Mouse (Mus musculus): ENCODE measurements around the gene Dhrs13.
"Not testable (repeated sequence)": the region's sequence is repeated elsewhere in the genome, so short reads cannot be mapped to it uniquely, and the experiment has no call there.

The Dhrs13 gene

DNA sequence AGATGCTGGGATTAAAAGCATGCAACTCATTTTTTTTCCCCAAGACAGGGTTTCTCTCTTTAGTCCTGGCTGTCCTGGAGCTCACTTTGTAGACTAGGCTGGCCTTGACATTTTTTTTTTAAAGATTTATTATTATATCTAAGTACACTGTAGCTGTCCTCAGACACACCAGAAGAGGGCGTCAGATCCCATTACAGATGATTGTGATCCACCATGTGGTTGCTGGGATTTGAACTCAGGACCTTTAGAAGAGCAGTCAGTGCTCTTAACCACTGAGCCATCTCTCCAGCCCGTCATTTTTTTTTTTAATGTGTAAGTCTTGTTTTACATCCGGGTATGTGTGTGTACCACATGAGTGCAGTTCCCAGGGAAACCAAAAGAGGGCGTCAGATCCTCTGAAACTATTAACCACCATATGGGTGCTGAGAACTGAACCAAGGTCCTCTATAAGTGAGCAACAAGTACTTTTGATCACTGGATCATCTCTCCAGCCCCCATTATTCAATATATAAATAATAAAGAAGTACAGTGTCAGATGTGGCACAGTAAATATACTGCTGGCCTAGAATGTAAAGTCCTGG is 10.3 kb downstream of the Dhrs13 start:
- not testable (repeated sequence) for DNase-seq (ENCODE audit: low spot score in 2 of 2)

DNA sequence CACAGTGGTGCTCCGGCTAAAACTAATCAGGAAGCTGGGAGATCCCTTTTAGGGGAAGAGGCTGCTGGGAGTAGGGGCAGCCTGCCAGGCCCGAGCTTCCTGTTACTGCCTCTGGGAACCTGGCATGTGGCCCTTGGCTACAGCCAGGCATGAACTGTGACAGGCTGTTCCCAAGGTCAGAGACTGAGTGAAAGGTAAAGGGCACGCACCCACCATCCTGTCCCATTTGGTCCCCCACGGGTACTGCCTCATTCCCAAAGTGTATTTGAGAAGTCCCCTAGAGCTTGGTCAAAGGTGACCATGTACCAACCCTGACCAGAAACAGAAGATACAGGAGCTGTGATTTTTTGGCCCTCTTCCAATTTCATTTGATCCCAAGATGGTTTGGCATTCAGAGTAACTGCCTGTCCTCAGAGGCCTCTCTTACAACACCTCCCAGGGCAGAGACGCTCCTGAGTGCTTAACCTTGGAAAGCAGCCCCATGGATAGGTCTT is 12.7 kb downstream of the Dhrs13 start:
- DNase-seq (ENCODE audit: low spot score in 2 of 2) = peak in 1 of 2 experiments; percentile 54

DNA sequence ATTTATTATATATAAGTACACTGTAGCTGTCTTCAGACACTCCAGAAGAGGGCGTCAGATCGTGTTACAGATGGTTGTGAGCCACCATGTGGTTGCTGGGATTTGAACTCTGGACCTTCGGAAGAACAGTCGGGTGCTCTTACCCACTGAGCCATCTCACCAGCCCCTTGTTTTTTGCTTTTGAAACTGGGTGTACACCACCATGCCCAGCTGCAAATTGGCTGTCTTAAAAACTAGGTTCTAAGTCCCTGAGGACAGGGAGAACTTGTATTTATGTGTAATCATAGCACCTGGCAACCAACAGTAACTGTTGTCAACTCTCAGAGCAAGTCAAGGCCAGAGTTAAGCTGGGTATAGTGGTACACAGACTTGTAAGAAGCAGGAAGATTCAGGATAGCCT is 16.6 kb downstream of the Dhrs13 start:
- DNase-seq (ENCODE audit: low spot score in 2 of 2) = not testable (repeated sequence)

DNA sequence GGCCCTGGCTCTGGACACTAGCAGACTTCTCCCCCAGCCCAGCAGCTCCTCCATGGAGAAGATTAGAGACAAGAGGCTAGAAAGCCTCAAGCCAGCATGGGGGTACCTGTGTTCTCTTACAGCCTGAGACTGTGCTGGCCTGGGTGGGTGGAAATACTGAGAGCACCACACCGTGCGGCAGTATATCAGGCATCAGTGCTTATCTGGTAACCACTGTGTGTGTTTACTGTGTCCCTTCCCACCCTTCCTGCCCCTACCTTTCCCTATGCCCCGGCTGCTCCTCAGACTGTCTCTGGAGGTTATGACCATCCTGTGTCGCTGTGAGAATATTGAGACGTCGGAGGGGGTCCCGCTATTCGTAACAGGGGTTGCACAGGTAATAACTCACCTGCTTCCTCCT is 21.0 kb downstream of the Dhrs13 start:
- DNase-seq (ENCODE audit: low spot score in 2 of 2) = no peak

DNA sequence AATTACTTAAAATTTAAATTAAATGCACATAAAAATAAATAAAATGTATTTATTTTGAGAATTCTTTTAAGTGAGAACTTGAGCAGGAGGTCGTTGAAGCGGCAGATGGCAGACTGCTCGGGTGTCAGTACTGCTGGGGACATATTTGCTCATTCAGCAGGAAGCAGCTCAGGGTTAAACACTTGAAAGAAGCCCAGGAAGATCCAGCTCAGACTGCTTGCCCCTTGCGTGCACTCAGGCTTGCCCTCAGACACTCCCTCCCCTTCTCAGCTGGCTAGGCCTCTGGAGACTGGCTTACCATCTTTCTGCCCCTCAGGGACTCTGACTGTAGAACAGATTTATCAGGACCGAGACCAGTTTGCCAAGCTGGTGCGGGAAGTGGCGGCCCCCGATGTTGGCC is 24.9 kb downstream of the Dhrs13 start:
- no peak for DNase-seq (ENCODE audit: low spot score in 2 of 2)

DNA sequence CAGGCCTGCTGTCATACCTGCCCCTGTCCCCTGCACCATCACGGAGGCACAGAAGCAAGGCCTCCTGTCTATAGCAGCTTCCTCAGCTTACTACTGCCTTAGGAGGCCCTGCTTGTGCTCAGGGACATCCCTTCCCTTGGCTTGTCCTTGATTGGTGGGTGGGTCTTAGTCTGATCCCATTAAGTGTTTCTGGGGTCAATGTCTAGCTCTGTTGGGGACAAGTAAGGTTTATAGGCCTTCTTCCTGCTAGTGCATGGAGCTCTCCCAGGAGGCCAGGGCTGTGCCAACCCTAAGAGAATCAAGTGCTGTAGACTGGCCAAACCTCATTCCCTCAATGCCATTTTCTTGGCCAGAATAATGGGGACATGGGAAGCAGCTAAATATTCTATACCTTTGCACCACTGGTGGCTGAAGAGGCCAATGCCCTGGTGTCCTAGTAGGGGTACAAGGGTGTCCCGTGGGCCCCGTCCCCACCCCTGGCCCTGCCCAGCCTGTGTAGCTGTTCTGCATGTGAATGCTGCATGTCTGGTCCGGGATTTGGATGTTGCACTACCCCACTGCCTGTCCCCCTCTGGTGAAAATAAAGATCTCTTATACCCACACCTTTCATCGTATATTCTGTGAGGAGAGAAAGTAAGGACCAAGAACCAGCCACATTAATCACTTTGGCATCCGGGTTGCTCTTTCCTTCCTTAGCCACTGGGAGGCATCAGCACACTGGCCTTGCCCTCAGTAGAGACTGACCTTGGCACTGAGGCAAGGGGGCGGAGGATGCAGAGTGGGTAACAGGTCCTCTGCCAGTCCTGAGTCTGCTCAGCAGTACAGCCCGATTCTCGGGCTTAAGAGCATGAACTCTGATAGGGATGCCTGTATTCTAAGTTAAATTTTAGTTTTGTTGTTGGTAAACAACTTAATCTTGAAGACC is 28.0 kb downstream of the Dhrs13 start:
- peak; percentile 64 to 70 for DNase-seq (ENCODE audit: low spot score in 2 of 2)

DNA sequence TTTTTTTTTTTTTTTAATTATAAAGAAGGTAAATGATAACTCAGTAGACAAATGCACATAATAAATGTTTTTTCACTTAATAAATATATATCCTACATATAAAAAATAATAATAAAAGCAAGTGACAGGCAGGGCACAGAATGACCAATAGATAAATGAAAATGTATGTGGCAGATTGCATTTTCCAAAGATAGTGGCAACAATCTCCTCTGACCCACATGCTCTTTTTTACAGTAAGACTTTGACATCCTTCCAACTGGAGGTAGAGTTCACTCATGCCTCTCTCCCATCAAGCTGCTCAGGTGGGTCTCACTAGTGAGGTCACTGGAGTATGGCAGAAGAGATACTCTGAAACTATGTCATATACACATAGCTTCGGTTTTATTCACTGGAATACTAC is 30.5 kb downstream of the Dhrs13 start:
- no peak for DNase-seq (ENCODE audit: low spot score in 2 of 2)

DNA sequence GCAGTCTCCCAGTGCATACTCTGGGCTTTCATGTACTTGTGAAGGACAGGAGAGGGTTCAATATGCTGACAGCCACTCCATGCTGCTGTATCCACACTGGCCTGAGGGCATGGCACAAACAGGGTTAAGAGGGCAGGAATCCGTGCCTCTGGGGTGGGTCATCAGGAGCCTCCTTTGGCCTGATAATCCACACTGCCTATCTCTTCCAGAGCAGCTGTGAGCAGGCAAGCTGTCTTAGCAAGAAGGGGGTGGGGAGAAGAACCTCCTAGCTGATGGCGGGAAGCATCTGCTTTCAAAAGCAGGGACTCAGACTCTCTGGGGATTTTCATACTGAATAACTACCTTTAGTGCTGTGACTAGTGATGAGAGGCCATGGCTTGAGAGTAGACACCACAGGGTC is 33.8 kb downstream of the Dhrs13 start:
- DNase-seq (ENCODE audit: low spot score in 2 of 2) = no peak

DNA sequence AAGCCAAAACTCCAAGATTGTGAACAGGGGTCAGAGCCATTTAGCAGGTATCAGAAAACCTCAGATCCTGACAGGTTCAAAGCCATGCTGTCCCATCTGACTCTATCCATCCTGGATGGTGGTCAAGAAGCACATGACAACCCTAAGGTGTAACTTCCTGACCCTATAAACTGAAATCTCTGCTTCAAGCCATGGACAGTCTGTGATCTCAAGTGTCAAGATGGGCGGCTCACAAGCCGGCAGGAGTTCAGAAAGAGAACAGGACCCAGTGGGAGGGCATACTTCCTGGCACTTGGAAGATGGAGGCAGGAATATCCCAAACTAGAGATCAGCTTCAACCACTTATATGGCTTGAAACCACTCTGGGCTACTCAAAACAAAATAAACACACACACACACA is 34.6 kb downstream of the Dhrs13 start:
- DNase-seq (ENCODE audit: low spot score in 2 of 2) = no peak

DNA sequence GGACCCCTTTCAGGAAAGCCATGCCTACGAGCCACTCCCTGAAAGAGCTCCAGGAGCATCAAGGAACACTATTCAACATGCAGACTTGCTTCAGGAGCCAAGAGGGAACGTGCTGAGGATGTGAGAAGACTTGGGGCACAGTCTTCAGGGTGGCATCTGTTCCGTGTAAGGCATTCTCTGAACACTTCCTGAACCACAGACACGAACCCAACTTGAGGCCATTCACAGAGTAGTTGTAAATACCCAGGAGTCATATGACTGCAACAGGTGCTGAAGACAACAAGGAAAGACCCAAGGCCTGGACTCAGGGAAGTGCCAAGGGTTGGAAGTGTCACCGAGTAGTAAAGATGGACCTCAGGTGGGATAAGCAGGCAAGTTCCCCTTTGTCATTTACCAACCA is 35.5 kb downstream of the Dhrs13 start:
- no peak for DNase-seq (ENCODE audit: low spot score in 2 of 2)

DNA sequence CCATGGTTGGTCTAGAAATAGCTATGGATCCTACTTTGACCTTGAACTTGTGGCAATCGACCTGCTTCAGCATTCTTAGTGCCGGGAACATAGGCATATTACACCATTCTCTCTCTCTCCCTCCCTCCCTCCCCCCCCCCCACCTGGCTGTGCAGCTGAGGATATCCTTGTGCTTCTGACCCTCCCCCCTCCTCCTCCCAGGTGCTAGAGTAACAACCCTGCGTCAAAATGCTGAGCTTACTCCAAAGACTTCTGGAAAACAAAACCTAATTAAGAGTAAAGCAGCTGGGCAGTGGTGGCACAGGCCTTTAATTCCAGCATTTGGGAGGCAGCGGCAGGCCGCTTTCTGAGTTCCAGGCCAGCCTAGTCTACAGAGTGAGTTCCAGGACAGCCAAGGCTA is 37.0 kb downstream of the Dhrs13 start:
- DNase-seq (ENCODE audit: low spot score in 2 of 2) = no peak

DNA sequence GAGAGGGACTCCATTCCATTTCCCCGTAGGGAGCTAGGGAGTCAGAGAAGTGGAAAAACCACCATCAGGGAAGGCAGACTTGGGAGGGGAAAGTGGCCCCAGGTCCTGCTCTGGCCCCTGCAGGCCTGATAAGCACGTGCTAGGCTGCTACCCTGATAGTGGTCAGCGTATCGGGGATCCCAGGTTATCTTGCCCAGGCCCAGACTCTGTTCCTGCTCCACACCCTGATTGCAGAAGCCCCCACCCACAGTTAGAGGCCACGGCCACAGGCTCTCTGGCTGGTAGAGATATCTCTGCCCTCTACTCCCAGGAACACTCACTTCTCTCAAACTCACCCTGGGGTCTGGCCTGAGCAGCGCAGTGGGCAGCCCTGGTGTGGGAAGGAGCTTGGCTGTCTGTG is 37.6 kb downstream of the Dhrs13 start:
- DNase-seq (ENCODE audit: low spot score in 2 of 2) = no peak

DNA sequence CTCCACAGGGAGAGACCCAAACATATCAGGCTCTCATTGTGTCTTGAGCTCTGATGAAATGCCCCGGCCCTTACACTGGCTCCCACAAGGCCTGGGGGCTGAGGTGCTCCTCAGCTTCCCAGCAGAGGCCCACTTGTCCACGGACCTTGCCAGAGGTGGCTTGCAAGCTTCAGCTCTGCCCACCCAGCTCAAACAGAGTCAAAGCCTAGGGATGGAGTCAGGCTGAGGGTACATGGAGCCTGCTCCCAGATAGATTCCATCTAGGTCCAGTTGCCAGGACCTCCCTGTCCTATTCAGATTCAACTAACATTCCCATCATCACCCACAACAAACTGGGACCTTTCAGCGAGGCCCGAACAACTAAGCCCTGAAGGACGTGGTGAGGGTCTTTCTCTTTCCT is 39.9 kb downstream of the Dhrs13 start:
- DNase-seq (ENCODE audit: low spot score in 2 of 2) = no peak

DNA sequence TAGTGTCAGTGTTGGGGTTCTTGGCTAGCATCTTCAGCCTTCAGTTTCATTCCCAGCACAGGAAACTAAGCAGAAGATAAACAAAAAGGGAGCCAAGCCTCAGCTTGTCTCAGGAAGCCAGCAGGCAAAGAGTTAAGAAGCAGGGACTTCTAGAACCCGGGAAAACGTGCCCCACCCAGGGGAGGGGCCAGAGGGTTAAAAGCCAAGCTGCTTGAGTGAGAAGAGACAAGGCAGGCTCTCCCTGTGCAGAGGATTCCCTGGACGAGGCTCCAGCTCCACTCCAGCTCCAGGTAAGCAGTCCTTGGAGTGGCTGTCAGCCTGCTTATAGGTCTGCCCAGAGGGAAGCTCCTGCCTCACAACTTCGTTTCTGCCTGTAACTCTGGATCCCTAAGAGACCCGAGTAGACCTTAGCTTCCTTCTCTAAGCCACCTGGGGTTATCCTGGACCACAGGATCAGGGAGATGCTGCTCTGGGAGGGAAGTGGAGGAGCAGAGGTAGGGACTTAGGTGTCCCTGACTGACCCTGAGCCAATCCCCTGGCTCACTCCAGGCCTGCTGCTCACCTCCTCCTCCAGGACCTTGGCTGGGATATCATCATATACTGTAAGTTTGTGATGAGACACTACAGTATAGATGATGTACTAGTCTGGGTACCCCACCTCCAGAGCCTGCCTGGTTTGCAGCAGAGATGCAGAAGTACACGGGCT is 40.5 kb downstream of the Dhrs13 start:
- no peak for DNase-seq (ENCODE audit: low spot score in 2 of 2)

DNA sequence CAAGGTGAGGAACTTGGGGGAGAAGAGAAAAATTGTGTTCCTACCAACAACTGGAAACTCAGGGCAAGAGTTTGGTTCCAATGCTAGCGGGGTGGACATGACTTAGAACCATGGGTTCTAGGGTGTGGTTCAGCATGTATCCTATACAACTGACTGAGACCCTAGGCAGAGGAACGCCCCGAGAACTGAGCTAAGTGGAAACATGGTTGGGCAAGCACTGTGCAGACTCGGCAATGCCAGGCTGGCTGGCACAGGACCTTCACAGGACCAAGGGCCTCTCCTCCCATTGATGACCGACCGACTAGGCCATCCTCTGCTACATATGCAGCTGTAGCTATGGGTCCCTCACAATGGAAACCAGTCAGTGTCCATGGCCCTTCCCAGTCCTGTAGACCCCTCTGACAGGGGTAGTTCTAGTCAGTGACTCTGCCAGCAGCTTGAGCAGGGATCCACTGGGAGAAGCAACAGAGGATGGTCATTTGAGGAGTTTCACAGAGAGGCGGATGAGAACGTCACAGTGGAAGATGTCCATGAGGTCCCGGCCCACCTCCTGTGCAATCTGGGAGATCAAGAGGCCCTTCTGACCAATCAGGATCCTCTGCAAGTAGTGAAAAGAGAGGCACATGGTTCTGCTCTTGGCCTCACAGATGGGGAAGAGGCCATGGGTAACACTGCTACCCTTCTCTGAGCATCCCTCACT is 41.6 kb downstream of the Dhrs13 start:
- DNase-seq (ENCODE audit: low spot score in 2 of 2) = no peak

DNA sequence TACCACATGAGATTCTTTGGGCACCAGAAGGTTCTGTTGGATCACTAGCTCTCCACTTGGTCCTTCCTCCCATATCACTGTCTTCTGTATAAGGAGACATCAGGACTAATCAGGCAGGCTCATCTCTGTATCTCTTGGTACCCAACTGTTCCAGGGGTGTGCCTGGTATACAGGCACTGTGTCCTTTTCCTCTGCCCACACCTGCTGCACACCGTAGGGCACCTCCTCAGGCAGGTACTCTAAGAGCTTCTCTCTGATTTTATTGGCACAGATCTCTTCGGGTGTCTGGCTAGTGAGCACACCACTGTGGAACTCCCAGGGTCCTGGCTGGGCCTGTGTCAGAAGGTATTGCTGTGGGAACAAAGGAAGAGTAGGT is 42.2 kb downstream of the Dhrs13 start:
- no peak for DNase-seq (ENCODE audit: low spot score in 2 of 2)

DNA sequence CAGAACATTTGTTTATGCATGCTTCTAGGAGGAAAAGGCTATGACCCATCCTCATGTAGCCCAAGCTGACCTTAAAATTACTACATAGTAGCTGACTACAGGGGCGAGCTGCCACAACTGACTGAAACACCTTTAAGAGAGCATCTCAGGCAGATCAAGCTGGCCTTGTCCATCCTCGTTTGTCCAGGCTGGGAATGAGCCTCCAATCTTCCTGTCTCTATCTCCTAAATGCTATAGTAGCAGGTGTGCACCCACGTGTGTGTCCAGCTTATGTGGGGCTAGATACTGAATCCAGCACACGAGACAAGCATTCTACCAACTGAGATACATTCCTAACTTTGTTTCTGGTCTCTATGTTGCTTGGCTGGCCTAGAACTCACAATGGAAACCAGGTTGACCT is 42.6 kb downstream of the Dhrs13 start:
- no peak for DNase-seq (ENCODE audit: low spot score in 2 of 2)

DNA sequence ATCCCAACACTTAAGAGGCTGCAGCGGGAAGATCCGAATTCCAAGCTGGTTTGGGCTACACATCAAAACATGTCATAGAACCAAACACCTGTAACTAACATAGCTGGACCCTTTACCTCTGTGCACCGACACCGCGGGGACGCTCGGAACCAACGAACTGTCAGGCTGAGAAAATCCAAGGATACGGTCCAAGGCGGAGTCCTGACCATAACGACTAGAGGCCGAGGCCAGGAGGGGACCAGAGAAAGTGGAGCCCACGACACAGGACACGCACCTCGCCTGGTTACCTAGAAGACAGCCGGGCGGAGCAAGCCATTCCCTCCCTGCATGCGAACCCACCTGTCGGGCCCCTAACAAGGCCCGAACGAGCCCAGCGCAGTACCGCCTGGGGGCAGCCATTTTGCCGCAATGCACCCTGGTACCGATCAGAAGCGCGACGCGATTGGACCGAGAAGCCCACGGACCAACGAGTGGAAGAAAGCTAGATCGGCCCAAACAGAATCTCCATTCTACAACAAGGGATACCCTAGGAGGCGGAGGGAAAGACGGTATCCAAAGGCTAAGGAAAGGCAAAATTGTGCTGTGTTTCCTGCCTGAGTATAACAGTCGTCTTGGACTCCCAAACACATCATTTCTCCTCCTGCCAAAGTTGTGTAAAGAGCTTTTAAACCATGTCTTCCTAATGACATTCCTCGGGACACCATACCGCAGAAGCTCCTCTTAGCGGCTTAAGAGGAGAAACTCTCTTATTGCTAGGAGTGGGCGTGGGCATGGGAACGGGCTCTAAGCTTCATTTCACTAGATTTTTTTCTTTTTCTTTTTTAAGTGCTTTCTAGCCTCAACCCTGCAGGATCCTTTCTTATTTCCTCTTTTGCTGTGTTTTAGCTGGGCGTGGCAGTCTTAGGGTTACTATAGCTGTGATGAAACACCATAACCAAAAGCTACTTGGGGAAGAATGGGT is 48.2 kb downstream of the Dhrs13 start, which contains the start of gene Eral1:
TSS of gene Eral1 (minus strand) at position 423 of the 961 bp plus-strand sequence.
- DNase-seq (ENCODE audit: low spot score in 2 of 2) = peak; percentile 75 to 80

DNA sequence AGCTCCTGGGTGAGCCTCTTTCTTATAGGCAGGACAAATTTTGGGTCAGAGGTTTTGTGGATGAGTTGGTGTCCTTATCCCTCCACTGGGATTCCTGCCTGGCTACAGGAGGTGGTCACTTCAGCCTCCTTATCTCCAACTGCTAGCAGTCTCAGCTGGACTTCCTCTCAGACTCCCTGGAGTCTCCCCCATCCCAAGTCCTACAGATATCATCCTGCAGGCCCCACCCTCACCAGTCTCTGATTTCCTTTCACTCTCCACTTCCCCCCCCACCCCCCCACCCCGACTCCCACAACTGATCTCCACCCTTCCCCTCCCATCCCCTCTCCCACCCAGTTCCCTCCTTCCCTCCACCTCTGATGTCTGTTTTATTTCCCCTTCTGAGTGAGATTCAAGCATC is 51.5 kb downstream of the Dhrs13 start:
- no peak for DNase-seq (ENCODE audit: low spot score in 2 of 2)

DNA sequence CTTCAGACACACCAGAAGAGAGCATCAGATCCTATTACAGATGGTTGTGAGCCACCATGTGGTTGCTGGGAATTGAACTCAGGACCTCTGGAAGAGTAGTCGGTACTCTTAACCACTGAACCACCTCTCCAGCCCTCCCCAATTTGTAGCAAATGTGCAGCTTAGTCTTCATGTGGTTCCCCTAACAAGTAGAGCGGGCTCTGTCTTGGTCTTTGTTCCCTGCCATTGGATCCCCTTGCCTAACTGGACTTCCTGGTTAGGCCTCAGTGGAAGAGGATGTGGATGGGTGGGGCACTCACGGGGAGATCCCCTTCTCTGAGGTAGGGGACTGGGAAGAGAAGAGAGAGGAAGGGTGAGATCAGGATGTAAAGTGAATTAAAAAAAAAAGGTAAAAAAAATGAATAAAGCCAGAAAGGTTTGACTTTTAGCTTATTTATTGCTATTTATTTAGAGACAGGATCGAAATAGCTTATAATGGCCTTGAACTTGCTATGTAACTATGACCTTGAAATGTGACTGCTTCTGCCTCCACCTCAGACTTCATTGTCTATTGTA is 54.9 kb downstream of the Dhrs13 start:
- no peak for DNase-seq (ENCODE audit: low spot score in 2 of 2)

Measured in urinary bladder, postnatal 4 days (tissue).